Mouse (Mus musculus) lung, adult 2 months (tissue): Measurements from ENCODE around the gene Tdrd3. TPM values are rescaled to one million over a fixed set of nuclear protein-coding genes. Genes with fewer than 3 reads are reported as not detected.

Experiments used
- DNase-seq: peaks from one replicate; pipeline ENCODE4 v3.0.0; 2022
- H3K4me1 ChIP-seq: fragments of 200-500 bp; 2 replicates; pipeline ENCODE4 v1.6.1; 2011; ENCODE audit warnings: low read length; ENCODE audit not compliant: control insufficient read depth, insufficient read depth
- H3K4me3 ChIP-seq: fragments of 200-500 bp; replicated peaks from 2 replicates; pipeline ENCODE3; 2011; ENCODE audit warnings: low read depth, mild to moderate bottlenecking, control low read depth, low read length; ENCODE audit errors: extremely low read depth
- CTCF ChIP-seq: fragments of 200-500 bp; IDR thresholded peaks from 2 replicates; pipeline ENCODE4 v1.5.1; 2011; ENCODE audit warnings: mild to moderate bottlenecking, low read length, control low read depth; ENCODE audit not compliant: insufficient read depth
- POLR2A ChIP-seq: fragments of 200-500 bp; IDR thresholded peaks from 2 replicates; pipeline ENCODE4 v1.6.1; 2011; ENCODE audit warnings: low read depth, mild to moderate bottlenecking, control low read depth, low read length, borderline replicate concordance; ENCODE audit errors: extremely low read depth
- WGBS: fragments of 180-500 bp; shearing (Covaris S2); methylation state at CpG from one replicate; pipeline ENCODE4 v1.1.7; 2018; 5-methylcytosine and 5-hydroxymethylcytosine counted together
- polyA plus RNA-seq: library from polyadenylated mRNA; depleted of rRNA; stranded (reverse); fragments of >200 nt; gene quantifications from 2 replicates; pipeline ENCODE4 v1.2.3, GENCODE M21; 2012

Gene Tdrd3
- polyA plus RNA-seq, 1 experiment: 4.8 TPM

DNA sequence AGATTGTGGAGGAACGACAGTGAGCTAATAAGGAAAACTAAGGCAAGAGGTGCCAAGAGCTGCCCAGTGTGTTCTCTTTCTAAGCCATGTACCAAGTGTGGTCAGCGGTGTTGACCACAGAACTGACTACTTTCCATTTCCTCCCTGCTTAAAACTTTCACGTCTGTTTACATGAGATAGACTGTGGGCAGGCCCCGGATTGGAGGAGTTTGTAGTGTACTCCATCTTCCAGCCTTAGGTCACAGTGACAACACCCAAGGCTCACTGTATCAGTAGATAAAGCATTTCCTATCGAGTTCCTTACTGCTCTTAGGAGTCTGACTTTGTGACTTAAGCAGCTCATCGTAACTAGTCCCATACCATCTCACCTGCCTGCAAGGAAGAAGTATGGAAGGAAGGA is 133.5 kb downstream of the Tdrd3 start:
- Histone ChIP-seq H3K4me1 (no peaks in the 10 kb centered on the region), H3K4me3 (no peak overlapping the region)
- TF ChIP-seq POLR2A: no peak
- TF ChIP-seq CTCF: no peak
- DNase-seq: no peak
- 67% methylated on average over 6 of the region's 6 CpGs for WGBS

DNA sequence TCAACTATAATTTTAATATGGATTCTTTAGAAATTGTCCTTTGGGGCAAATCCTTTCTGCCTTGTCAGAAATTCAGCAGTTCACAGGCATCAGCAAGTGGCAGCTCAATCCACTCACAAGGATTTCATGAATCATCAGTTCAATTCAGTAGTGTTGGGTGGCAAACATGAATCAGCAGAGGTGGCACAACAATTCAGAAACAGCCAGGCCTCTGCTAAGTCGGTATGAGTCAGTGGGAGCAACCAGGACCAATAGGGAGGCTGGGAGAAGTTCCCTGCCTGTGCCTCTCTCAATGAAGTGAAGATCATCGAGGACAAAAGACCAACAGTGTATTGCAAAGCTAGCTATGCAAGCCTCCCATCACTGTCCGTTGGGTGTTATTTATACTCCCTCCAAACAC is 135.8 kb downstream of the Tdrd3 start:
- Histone ChIP-seq H3K4me3 (no peak overlapping the region), H3K4me1 (peaks cover 1% of the 10 kb centered on the region; the same call in 1 of the 2 replicates)
- 66% methylated on average over 3 of the region's 3 CpGs for WGBS
- TF ChIP-seq POLR2A (no peak), CTCF (no peak)
- DNase-seq: no peak

DNA sequence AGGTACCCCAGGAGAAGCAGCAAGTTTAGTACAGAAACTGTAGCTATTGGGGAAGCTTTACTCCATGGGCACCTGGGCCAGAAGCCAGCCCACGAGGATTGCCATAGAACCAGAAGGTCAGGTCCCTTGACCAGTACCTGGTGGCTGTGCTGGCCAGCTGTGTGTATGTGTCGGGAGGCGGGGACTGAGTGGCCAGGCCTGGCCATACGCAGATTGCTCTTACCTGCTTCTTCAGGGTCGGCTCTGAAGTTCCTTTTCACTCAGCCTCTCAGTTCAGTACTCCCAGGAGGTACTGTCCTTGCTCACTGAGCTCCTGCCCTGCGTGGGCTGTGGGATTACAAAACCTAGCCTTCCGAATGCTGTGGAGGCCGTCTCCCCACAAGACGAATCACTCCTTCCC is 147.4 kb downstream of the Tdrd3 start:
- no peak for DNase-seq
- TF ChIP-seq CTCF (no peak), POLR2A (no peak)
- no peaks in the 10 kb centered on the region for H3K4me1 ChIP-seq
- no peak overlapping the region for H3K4me3 ChIP-seq
- WGBS: 59% methylated on average over 9 of the region's 9 CpGs

DNA sequence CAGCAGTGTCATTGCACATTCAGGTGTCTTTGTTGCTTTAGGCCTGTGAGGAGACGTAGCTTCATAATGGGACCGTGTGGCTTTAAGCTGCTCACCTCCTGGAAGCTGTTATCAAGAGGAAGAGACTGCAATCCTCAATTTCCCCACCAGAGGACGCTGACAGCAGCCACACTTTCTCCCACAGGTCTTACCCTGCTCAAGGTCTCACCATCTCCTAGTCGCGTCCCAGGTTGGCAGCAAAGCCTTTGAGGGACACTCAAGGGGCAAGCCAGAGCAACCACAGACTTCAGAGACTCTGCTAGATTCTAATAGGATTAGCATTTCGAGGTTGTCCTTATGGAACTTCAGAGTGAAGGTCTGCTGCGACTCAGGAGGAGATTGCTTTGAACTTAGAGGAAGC is 149.8 kb downstream of the Tdrd3 start:
- H3K4me1 ChIP-seq: no peaks in the 10 kb centered on the region
- H3K4me3 ChIP-seq: no peak overlapping the region
- peak; percentile 5 for DNase-seq
- 34% methylated on average over 7 of the region's 7 CpGs for WGBS
- no peak for TF ChIP-seq POLR2A
- peak; percentile 64 for TF ChIP-seq CTCF

DNA sequence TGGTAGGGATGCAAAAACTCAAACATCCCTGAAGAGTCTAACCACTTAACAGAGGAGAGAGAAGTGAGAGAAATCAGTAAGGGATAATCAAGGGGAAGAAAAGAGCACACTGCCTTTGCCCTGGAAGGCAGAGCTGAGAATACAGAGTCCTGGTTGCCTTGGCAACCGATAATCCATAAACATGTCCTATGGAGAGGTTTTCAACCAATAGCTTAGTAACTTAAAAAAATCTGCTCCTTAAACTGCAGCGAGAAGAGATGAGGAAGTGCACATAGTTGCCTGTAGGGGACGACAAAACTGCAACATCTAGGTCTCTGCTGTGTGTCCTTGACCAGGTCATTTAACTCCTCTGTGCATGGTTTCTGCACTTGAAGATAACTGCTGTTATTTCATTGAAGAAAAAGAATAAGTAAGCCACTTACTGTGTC is 150.6 kb downstream of the Tdrd3 start:
- H3K4me1 ChIP-seq: no peaks in the 10 kb centered on the region
- WGBS: 20% methylated on average over 3 of the region's 3 CpGs
- H3K4me3 ChIP-seq: no peak overlapping the region
- TF ChIP-seq CTCF (peak; percentile 47), POLR2A (no peak)
- DNase-seq: no peak

DNA sequence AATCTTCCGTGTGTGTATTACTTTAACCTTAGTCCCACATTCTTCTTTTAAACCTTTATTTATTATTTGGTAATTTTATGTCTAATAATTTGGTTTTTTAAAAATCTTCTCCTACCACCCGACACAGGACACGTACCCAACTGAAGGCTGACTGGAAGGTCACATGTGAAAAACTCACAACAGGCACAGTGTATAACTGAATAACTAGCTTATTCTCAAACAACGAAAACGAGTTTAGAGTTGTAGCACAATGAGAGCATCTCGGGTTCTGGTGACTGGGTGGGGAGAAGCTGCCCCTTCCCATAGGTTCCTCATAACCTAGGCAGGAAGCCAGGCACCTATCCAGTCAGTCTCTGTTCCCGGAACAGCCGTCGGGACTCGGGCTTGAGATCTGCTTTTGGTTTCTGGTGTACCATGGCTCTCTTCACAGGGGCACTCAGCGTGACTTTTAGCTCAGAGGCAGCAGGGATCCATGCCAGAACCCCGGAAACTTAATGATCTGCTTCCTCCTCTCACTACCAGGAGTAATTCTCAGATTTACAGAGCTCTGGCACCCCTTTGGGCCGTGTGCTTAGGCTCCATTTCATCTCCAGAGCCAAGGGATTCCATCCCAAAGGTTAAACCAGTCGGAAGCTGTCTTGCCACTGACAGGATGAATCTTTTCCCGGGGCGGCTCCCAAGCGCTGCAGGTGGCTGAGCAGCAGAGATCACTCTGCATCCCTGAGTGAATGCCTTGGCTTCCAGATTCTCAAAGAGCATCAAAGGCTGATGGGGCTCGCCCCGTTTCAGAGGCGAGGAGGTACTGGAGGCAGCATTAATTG is 151.4 kb downstream of the Tdrd3 start:
- H3K4me1 ChIP-seq: no peaks in the 10 kb centered on the region
- peak; percentile 26 for DNase-seq
- no peak for TF ChIP-seq CTCF
- TF ChIP-seq POLR2A: no peak
- peak overlapping the region; percentile 55 for H3K4me3 ChIP-seq
- WGBS: 8% methylated on average over 20 of the region's 20 CpGs

DNA sequence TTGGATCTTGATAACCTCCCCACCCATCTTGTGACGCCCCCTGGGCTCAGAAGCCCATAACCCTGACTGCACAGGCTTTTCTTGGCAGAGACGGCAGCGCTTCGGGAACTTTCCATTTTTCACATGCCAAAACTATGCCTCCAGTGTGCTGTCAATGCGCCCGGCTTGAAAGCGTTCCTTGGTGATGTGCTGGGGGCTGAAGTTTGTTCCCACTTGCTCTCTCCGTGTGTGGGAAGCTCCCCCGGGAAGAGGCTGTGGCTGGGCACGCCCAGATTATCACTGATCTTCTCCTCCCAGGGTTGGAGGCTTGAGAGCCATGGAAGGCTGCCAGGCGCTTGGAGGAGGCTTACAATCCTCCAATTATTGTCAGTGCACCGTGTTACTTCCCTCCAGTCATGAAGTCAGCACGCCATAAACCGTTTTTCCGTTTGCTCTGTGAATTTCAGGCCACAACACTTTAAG is 152.0 kb downstream of the Tdrd3 start:
- Histone ChIP-seq H3K4me1 (no peaks in the 10 kb centered on the region), H3K4me3 (peak overlapping the region; percentile 55)
- peak; percentile 24 for DNase-seq
- TF ChIP-seq POLR2A (peak; percentile 57; the same call in 1 of the 2 replicates), CTCF (no peak)
- 6% methylated on average over 15 of the region's 15 CpGs for WGBS

DNA sequence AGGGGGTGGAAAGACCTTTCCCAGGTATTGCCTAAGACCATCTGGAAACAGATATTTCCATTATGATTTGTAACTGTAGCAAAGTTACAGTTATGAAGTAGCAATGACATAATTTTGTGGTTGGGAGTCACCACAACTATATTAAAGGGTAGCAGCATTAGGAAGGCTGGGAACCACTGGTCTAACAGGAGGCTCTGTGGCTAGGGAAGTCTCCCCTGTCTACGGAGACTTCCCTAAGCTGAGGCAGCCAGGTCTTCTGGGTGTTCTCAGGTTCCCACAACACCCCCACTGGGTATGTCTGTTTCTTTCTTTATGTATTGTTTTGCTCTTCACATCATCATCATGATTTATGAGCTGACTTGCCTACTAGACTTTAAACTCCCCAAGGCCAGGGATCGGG is 153.0 kb downstream of the Tdrd3 start:
- TF ChIP-seq POLR2A (no peak), CTCF (no peak)
- 93% methylated on average over 2 of the region's 2 CpGs for WGBS
- no peak for DNase-seq
- Histone ChIP-seq H3K4me3 (no peak overlapping the region), H3K4me1 (no peaks in the 10 kb centered on the region)

DNA sequence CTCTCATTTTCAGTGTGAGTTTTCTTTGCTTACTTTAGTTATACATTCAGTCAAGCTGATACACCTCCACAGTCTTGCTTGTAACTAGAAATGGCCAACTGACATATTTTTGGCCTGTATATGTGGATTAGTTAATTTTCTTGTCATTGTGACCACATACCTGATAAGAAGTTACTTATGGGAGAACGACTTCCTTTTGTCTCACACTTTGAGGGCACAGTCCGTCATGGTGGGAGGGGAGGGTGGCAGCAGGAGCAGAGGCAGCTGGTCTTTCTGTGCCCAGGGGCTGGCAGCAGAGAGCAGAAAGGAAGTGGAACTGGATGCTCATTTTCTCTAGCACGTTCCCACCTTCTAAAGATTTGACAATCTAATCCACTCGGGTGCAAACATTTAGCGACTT is 156.0 kb downstream of the Tdrd3 start:
- no peak for TF ChIP-seq POLR2A
- no peak for TF ChIP-seq CTCF
- H3K4me1 ChIP-seq: no peaks in the 10 kb centered on the region
- no peak overlapping the region for H3K4me3 ChIP-seq
- no peak for DNase-seq
- WGBS: 34% methylated on average over 5 of the region's 5 CpGs

DNA sequence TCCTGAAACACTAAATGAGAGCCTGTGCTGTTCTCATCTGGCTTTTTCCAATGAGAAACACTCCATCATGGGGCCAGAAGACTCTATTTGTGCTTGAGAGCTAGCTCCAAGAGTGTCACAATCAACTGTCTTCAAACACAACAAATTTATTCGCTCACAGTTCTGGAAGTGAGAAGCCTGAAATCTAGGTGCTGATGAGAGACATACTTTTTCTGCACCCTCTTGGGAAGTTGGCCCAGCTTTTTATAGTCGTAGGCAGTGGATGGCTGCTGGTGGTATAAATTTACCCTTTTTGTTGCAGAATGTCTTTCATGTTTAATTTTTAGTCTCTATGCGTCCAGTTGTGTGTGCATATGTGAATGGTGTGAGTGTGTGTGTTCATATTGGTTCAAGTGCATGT is 166.2 kb downstream of the Tdrd3 start:
- 85% methylated on average over 3 of the region's 3 CpGs for WGBS
- Histone ChIP-seq H3K4me3 (no peak overlapping the region), H3K4me1 (no peaks in the 10 kb centered on the region)
- no peak for TF ChIP-seq POLR2A
- TF ChIP-seq CTCF: no peak
- no peak for DNase-seq
